Mouse (Mus musculus) c-Kit-positive CD71-negative TER-119-negative erythroid progenitor cells, embryonic 14.5 days (primary cell): ENCODE results near the gene Rgs14.

Experiments used
- DNase-seq: peaks from one replicate; pipeline ENCODE4 v3.0.0-alpha.2; 2013; ENCODE audit warnings: low read depth

Gene Rgs14

DNA sequence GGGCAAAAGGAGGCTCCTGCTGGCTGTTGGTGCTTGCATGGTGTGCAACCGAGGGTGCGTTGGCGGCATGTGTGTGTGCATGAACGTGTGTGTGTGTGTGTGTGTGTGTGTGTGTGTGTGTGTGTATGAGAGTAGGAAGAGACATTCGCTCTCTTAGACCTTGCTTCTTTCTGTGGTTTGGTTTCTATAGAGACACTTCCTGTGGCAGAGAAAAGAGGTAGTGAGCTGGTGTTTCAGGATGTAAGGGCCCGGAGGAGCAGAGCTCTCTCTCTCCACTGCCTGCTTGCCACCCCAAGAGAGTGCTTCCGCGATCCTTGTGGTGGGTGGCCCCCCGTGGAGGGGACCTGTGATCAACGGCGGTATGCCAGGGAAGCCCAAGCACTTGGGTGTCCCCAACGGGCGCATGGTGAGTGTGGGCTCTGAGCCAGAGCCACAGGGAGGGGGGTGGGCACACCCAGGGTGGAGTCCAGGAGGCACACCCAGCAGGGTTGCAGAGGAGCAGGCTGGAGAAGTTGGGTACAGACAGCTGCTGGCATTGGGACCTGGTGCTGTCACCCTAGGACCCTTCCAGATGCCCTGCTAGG lies at the start of gene Rgs14:
Rgs14 (plus strand) TSS at position 202 of the 584 bp plus-strand sequence.
- peak; percentile 56 for DNase-seq

DNA sequence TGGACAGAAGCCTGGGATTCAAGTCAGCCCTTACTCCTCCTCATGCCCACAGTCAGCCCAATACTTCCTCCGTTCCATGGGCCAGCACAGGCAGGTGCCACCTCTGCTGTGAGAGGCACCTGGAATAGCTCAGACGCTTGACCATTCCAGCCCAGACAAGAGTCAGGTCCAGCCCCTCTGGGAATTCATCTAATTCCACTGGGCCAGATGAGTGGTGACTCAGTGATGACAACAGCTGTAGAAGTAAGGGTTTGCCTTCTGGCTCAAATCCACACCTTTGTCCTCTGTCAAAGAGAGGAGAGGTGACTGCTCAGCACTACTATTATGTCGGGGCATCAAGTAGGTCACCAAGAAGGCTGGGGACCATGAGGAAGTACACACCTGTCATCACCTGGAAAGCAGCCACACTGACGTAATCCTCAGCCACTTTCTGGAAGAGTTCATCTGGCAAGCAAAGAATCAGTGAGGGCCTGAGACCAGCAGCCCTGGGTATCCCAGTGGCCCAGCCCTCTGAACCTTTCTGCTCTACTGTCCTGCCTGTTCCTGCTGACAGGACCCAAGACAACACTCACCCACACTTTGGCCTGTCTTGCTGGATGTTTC lies 49.5 kb upstream of the Rgs14 start, which contains the start of gene Prelid1:
Prelid1 (plus strand) TSS at position 570 of the 603 bp plus-strand sequence.
- DNase-seq: no peak

DNA sequence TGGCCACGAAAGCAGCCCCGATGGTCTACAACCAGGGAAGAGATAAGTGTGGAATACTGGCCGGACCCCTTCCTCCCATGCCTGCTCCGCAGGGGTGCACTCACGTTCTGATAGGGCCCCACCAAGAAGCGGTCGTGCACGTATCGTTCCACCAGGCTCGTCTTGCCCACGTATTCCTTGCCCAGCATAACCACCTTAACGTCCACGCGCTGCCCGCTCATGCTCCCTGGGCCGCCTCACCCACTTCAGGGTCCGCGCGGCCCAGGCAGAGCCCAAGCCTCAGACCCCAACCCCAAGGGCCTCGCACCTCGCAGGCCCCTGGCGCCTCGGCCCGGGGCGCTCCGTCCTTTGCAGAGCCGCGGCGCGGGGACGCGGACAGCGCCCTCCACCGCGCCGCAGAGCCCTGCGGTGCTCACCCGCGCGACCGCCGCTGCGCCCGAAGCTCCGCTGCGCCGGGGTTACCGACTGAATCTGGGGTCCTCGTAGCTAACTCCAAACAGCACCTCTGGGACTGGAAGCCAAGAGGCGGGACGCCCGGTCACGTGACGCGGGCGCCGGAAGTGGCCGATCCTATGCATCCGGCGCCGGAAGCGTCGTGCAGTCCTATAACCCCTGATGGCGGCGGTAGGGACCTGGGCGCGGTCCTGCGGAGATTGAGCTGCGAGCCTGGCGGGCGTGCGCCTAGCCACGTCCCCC lies 48.0 kb upstream of the Rgs14 start, which contains the start of gene Rab24:
Rab24 (minus strand) TSS at position 513 of the 696 bp plus-strand sequence.
- peak; percentile 73 for DNase-seq

DNA sequence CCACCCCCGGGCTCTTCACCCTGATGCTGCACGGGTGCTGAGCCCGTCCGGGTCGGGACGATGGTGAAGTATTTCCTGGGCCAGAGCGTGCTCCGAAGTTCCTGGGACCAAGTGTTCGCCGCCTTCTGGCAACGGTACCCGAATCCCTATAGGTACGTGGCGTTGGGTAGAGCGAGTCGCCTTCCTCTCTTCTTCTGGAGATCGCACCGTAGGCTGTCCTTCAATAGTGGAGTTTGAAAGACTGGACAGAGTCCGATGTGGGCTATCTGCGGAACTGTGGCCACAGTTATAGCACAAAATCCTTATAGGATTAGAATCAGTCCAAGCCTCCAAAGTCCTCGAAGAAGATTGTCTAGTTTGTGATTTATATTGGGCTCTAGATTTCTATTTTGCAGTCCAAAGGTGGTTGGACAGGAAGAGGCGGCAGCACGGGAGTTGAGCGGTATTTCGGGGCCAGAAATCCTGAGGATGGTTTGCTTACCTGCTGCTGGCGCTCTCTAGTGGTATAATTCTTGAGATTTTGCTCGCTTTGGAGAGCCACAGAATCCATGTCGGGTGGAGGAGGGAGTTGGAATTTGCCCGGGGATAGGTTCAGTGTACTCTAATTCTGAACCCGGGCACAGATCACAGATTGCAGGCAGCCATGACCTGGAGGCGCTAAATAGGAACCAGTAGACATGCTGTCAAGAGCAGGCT lies 47.3 kb upstream of the Rgs14 start:
- DNase-seq: no peak

DNA sequence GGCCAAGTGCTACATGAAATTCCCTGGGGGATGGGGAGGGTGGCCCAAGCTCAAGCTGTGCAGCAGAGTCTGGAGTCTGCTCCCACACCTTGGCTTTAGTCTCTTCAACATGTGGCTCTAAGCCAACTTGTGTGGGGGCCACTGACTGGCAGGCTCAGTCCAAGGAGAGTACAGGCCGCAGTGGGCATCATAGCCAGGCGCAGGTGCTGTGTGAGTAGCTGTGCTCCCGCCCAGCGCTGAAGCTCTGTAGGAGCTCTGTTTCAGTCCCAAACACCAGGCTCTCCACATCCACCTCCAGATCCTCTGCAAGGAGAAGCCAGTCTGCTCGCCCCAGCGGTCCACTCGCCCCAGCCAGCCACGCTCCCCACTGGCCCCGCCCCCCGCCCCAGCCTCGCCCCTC lies 43.9 kb upstream of the Rgs14 start:
- no peak for DNase-seq

DNA sequence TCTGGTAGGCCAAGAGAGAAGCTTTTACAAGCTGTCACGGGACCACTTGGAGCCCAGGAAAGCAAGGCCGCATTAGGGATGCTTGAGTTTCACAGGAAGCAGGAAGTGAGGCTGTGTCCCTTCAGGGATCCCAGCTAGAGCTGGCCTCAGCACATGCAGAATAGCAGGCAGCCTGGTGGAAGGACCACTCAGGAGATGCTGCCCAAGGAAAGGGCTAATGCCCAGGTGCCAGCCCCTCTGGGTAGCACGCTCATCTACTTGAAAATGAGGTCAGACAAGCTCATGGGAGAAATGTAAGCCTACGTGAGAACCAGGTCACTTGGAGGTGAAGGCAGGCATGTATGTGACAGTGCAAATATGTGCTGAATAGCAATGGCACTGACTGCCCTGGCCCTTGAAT lies 42.4 kb upstream of the Rgs14 start:
- no peak for DNase-seq

DNA sequence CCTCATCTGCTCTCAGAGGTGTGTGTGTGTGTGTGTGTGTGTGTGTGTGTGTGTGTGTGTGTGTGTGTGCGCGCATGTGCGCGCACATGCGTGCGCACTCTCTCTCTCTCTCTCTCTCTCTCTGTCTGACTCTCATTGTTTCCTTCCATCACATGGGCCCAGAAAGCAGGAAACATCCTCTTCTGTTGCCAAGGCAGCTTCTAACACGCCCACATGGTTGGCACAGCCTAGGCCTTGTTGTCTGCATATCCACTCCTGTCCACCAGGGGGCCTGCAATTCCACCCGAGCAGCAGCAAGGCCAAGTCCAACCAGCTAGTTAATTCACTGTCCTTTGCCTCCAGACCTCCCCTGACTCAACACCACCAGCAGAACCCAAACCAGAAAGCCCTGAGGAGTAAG lies 41.9 kb upstream of the Rgs14 start:
- DNase-seq: peak; percentile 85

- no peak for DNase-seq
Measured at GRCm38 (mm10) chr13:55328171-55328570, 41.4 kb upstream of the Rgs14 start.

- no peak for DNase-seq
Measured at GRCm38 (mm10) chr13:55328641-55329040, 40.9 kb upstream of the Rgs14 start.

DNA sequence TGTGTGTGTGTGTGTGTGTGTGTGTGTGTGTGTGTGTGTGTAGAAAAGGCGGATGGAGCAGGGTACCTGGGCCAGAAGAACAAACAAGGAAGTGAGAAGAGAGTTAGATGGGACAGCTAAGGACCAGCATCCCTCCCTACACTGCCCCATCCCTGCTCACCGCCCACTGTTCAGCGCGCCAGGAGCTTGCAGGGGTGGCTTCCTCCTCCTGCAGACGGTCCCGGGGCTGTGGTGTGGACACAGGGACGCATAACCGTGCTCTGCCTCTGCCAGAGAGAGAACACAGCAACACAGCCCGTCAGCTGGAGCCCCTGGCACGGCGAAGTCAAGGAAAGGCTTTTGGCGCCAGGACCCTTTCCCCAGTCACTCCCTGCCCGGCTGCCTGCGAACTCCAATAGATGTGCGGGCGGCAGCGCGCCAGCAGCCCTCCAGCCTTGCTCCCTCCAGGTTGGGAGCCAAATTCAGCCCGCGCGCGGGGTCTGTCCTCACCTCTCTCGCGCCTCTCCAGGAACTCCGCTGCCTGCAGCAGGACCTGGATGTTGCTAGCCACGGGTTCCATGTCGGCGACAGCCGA lies 40.3 kb upstream of the Rgs14 start:
- no peak for DNase-seq

GRCm38 (mm10) chr13:55329683-55330566 lies 39.6 kb upstream of the Rgs14 start, which contains the start of gene Mxd3:
Gene Mxd3, minus strand, starts transcription at chr13:55329823.
- DNase-seq: peak; percentile 79

- DNase-seq: no peak
Measured at GRCm38 (mm10) chr13:55330567-55331400, 38.7 kb upstream of the Rgs14 start.

GRCm38 (mm10) chr13:55332331-55332730 lies 37.2 kb upstream of the Rgs14 start:
- DNase-seq: no peak

- no peak for DNase-seq
Measured at GRCm38 (mm10) chr13:55335701-55336100, 33.8 kb upstream of the Rgs14 start.

DNA sequence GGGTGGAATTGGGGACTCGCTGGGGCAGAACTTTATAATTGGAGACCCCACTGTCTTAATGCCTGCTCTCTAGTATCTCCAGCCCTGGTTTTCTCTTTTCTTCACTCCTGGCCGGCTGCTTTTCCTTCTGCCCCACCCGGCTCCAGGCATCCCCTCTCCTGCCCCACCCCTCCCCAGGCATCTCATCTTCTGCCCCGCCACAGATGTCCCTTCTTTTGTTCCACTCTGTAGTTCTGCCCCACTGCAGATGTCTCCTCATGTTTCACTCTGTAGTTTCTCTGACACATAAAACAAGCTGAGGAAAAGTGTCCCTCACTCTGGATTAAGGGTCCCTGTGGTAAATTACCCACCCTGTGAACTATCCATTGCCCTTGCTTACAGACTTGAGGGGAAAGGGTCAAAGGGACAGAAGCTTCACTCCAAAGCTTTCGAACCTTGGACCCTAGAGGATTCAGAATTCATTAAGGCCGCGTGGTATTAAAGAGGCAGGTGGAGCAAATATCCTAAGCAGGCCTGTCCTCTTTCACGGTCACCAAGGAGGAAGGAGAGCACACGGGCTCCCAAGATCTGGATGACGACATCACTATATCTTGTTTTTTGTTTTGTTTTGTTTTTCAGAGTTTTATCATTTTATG lies 32.1 kb upstream of the Rgs14 start:
- no peak for DNase-seq

DNA sequence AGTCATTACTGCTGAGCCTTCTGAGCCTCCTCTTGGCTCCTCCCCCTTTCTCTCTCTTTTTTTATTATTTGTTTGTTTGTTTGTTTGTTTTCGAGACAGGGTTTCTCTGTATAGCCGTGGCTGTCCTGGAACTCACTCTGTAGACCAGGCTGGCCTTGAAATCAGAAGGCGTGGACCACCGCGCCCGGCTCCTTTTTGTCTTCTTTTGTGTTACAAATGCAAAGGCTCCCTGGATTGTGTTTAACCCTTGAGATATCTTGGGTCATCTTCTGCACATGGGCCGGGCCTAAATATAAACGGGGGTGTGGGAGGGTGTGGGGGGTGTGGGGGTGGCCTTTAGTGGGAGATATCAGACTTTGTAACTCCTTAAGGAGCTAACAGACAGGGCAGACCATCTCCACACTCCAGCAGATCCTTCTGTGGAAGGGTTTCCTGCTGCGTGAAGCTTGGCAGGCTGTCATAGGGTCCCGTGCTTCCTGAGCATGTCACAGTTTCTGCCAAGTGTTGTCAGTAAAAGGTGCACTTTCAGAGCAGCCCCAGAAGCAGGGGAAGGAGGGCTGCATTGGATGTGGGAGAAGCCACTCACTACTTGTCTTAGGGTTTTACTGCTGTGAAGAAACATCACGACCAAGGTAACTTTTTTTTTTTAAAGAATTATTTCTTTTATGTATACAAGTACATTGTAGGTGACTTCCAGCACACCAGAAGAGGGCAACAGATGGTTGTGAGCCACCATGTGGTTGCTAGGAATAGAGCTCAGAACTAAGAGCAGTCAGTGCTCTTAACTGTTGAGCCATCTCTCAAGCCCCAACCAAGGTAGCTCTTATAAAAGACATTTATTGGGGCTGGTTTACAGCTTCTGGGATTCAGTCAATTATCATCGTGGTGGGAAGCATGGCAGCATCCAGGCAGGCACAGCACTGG lies 31.1 kb upstream of the Rgs14 start:
- DNase-seq: no peak

- DNase-seq: no peak
Measured at GRCm38 (mm10) chr13:55339259-55339658, 30.3 kb upstream of the Rgs14 start.

GRCm38 (mm10) chr13:55342469-55342868 lies 27.1 kb upstream of the Rgs14 start:
- no peak for DNase-seq

DNA sequence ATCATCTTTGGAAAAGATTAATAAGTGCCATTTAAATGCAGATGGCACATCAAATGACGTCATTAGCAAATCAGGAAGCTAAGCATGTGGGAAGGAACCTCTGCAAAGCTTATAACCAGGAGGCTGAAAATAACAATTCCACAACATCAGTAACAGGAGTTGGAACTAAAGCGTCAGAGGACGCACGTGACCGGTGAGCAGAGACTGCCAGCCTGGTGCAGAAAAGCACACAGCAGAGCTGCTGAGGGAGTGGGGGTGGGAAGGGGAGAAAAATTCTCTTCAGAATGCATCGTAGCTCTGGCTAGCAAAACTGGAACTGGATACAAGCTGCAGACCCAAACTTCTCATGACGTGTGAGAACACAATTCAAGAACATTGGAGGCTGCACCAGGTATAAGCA lies 25.2 kb upstream of the Rgs14 start:
- no peak for DNase-seq
